Mouse (Mus musculus): ENCODE measurements around the gene Grip1.

DNA sequence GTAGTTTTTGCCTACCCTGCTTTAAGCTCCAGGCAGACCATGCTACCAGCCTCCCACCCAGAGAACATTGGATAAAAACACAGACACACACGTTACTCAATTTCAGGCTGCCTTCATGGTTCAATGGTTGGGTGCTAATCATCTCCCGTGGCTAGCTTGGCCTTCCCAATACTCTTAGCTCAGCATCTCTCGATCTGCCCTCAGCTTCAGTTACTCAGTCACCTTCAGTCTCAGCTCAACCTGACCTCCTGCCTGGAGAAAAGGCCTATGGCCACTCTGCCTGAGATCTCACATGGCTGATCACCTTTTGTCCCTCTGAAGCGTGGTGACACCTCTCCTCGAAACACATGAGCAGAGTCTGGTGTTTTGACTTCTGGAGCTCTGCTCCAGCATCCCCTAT lies 379.7 kb downstream of the Grip1 start:
- TF ChIP-seq EP300 (optimal IDR thresholded peaks at IDR 0.05) (no peak), CTCF (IDR thresholded peaks at IDR 0.05; ENCODE audit: low read depth) (no peak)

All from stomach, postnatal 0 days (tissue).